Mouse (Mus musculus): ENCODE results near the gene Gm2a. TPM values are rescaled to one million over a fixed set of nuclear protein-coding genes. Genes with fewer than 3 reads are reported as not detected.
A peak's percentile ranks its signal among the peaks of the same experiment; 100 is the strongest.

The Gm2a gene
- total and polyA plus RNA-seq, 3 experiments = 0.19 to 0.52 TPM; not detected in 1

- TF ChIP-seq TAL1 (IDR thresholded peaks at IDR 0.05; ENCODE audit: low read length) (no peak), RAD21 (IDR thresholded peaks at IDR 0.05; ENCODE audit: low read depth, low read length) (no peak), CHD1 (IDR thresholded peaks at IDR 0.05; ENCODE audit: low read depth, low read length) (peak; percentile 45; the same call in 1 of the 2 replicates), MXI1 (IDR thresholded peaks at IDR 0.05; ENCODE audit: low read depth, low read length) (peak; percentile 77), MAX (IDR thresholded peaks at IDR 0.05; ENCODE audit: low read length) (0 out of 2 replicates have a peak, but pooled peaks have one; percentile 39)
Measured at GRCm38 (mm10) chr11:55097463-55098188, at the start of gene Gm2a (continued).

- H3K27me3 ChIP-seq (ENCODE audit: control insufficient read depth in 1 of 2, insufficient read depth in 2 of 2, low read length in 2 of 2) = peaks cover 3% of the 10 kb centered on the region in 2 experiments; a peak in 3 of 4 replicates
- no peak overlapping the region for H3K4me3 ChIP-seq (ENCODE audit: control insufficient read depth in 1 of 2, insufficient read depth in 1 of 2, low read depth in 2 of 2, low read length in 2 of 2)
- no peaks in the 10 kb centered on the region for H3K9me3 ChIP-seq (replicated peaks; ENCODE audit: insufficient read depth, low read length)
- no peak for TF ChIP-seq CHD1 (IDR thresholded peaks at IDR 0.05; ENCODE audit: low read depth, low read length)
- TF ChIP-seq EP300 (IDR thresholded peaks at IDR 0.05; ENCODE audit: low read depth in 1 of 2, low read length in 2 of 2) = no peak
- no peak for TF ChIP-seq SMC3 (IDR thresholded peaks at IDR 0.05; ENCODE audit: low read depth, low read length)
- H3K4me1 ChIP-seq (ENCODE audit: control insufficient read depth in 1 of 2, insufficient read depth in 2 of 2, low read length in 2 of 2) = no peaks in the 10 kb centered on the region
- H3K27ac ChIP-seq (ENCODE audit: control insufficient read depth, low read depth, low read length) = no peak overlapping the region
- no peaks in the 10 kb centered on the region for H3K36me3 ChIP-seq (ENCODE audit: control insufficient read depth in 1 of 2, insufficient read depth in 2 of 2, low read length in 2 of 2)
- no peak for DNase-seq (ENCODE audit: low read depth, low spot score)
- no peak overlapping the region for H3K9ac ChIP-seq (ENCODE audit: control insufficient read depth, low read depth, low read length, poor library complexity, severe bottlenecking)
- no peaks in the 10 kb centered on the region for H3K79me2 ChIP-seq (ENCODE audit: control insufficient read depth, insufficient read depth, low read length, poor library complexity)
Measured at GRCm38 (mm10) chr11:55050837-55051510, 46.9 kb upstream of the Gm2a start.

- Histone ChIP-seq H3K36me3 (ENCODE audit: control insufficient read depth in 1 of 2, insufficient read depth in 2 of 2, low read length in 2 of 2) (no peaks in the 10 kb centered on the region), H3K9me3 (replicated peaks; ENCODE audit: insufficient read depth, low read length) (no peaks in the 10 kb centered on the region), H3K9ac (ENCODE audit: control insufficient read depth, low read depth, low read length, poor library complexity, severe bottlenecking) (no peak overlapping the region), H3K4me1 (ENCODE audit: control insufficient read depth in 1 of 2, insufficient read depth in 2 of 2, low read length in 2 of 2) (no peaks in the 10 kb centered on the region), H3K27me3 (ENCODE audit: control insufficient read depth in 1 of 2, insufficient read depth in 2 of 2, low read length in 2 of 2) (peaks cover 0 to 6% of the 10 kb centered on the region in 2 experiments; a peak in 3 of 4 replicates), H3K4me3 (ENCODE audit: control insufficient read depth in 1 of 2, insufficient read depth in 1 of 2, low read depth in 2 of 2, low read length in 2 of 2) (no peak overlapping the region), H3K79me2 (ENCODE audit: control insufficient read depth, insufficient read depth, low read length, poor library complexity) (no peaks in the 10 kb centered on the region), H3K27ac (ENCODE audit: control insufficient read depth, low read depth, low read length) (no peak overlapping the region)
- TF ChIP-seq NELFE (IDR thresholded peaks at IDR 0.05; ENCODE audit: low read depth, low read length) (no peak), SMC3 (IDR thresholded peaks at IDR 0.05; ENCODE audit: low read depth, low read length) (peak; percentile 38), ZC3H11A (IDR thresholded peaks at IDR 0.05; ENCODE audit: low read depth, low read length) (peak; percentile 34; the same call in 1 of the 2 replicates), RAD21 (IDR thresholded peaks at IDR 0.05; ENCODE audit: low read depth, low read length) (peak; percentile 27), RCOR1 (IDR thresholded peaks at IDR 0.05; ENCODE audit: low read depth, low read length) (no peak), CTCF (IDR thresholded peaks at IDR 0.05 in 2 of 3, conservative IDR thresholded peaks at IDR 0.05 in 1 of 3; ENCODE audit: control insufficient read depth in 1 of 3, insufficient read depth in 1 of 3, low read depth in 2 of 3, low read length in 3 of 3, poor library complexity in 1 of 3, severe bottlenecking in 1 of 3) (peak; percentile 25 to 49 (median 48); a peak in 4 of 6 replicates)
- DNase-seq (ENCODE audit: low read depth, low spot score) = peak; percentile 76
Measured at GRCm38 (mm10) chr11:55057511-55057910, 40.4 kb upstream of the Gm2a start.
